Mouse (Mus musculus) urinary bladder, adult 2 months (tissue): ENCODE measurements around the gene Lims1. TPM values are rescaled to one million over a fixed set of nuclear protein-coding genes. Genes with fewer than 3 reads are reported as not detected.

Experiments
- DNase-seq: peaks from one replicate; pipeline ENCODE4 v3.0.0; 2022; ENCODE audit warnings: low spot score
- polyA plus RNA-seq: library from polyadenylated mRNA; depleted of rRNA; stranded (reverse); fragments of >200 nt; gene quantifications from 2 replicates; pipeline ENCODE4 v1.2.3, GENCODE M21; 2012

Gene Lims1
- polyA plus RNA-seq, 1 experiment: 52.0 TPM

DNA sequence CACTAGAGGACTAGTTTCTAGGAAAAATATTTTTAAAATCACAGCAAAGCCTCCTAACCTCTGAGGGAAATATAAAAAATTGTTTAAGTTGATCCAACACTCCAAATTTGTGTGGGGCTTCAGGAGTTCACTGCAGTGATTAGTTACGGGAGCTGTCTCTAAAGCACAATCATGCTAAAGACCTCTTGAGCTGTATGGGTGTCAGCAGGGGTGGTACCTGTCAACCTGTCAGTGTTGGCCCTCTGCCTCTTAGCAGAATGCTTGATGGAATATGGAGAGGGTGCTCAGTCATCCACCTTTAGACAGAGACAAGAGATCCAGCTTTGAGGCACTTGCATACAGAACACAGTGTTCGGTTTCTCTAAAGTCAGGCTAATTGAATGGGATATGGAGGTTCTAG is 60.5 kb downstream of the Lims1 start:
- DNase-seq: no peak

DNA sequence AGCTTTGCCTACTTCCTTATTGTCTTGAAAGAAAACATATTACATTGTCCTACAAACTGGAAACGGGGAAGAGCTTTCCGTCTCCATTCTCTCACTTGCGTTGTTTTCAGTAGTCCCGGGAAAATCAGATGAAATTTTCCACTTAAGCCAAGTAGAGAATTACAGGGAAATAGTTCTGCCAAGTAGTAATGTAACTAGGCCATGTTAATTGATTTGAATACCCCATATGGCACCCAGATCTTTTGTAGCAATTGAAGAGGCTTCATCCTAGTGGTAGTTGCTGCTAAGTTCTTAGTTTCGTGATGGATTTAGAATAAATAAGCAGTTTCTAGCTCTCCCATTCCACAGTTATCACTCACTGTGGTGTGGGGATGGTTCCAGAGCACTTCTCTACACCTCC is 62.4 kb downstream of the Lims1 start:
- DNase-seq: no peak

DNA sequence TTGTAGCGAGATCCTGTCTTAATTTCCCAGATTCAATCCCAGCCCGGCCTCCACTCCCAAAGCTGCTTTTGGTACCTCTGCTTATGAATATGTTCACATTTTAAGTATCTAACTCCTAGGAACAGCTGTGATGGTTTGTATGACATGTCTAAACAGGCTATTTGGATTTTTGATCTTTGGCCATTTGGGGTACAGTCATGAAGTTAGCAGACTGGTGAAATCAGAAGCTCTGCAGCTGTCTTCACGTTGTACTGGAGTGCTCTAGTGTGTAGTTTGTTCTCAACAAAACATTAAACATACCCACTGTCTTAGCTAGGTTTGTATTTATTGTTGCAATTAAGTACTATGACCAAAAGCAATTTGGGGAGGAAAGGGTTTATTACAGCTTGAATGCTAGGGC is 63.7 kb downstream of the Lims1 start:
- DNase-seq: no peak

DNA sequence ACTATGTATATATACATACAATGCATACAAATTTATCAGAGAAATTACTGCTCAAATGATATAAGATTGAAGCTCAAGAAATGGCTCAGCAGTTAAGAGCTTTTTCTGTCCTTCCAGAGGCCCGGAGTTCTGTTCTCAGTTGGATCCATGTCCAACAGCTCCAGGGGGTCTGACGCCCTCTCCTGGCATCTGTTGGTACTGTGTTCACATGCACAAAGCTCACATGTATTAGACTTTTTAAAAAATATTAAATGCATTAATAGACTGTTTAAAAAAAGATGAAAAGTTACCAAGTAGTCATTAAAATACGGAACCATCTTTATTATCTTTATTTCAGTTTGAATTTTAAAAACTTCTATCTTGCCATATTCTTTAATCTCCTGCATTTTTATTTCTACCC is 65.4 kb downstream of the Lims1 start:
- DNase-seq: no peak

DNA sequence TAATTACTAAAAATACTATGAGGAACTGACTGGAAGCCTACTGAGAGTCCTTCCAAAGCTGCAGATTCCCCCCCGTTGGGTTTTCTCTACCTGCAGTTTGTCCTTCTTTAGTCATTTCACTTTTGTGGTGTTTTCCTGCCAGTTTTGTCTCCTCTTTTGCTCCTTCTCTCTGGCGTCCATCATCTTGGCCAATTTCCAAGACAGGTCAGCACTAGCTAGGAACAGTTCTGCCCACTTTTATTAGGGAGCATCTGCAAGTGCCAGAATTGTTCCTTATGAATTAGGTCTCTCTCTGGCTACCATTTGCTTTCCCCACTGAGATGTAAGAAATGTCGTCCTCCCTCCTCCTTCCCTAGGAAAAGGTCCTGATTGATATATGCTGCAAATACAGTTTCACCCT is 65.9 kb downstream of the Lims1 start:
- DNase-seq: no peak

DNA sequence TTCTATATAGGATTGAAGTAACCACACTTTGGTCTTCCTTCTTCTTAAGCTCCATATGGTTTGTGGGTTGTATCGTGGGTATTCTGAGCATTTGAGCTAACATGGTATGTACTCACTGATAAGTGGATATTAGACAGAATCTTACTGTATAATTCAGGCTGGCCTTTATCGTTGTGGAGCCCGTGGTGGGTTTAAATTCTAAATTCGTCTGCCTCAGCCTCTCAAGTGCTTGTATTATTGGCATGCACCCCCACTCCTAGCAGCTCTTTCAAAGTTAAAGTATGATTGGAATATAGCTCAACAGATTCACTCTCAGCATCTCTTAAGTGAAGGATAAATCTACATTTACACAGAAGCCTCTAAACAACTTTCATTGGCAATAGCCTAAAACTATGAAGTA is 69.2 kb downstream of the Lims1 start:
- no peak for DNase-seq

DNA sequence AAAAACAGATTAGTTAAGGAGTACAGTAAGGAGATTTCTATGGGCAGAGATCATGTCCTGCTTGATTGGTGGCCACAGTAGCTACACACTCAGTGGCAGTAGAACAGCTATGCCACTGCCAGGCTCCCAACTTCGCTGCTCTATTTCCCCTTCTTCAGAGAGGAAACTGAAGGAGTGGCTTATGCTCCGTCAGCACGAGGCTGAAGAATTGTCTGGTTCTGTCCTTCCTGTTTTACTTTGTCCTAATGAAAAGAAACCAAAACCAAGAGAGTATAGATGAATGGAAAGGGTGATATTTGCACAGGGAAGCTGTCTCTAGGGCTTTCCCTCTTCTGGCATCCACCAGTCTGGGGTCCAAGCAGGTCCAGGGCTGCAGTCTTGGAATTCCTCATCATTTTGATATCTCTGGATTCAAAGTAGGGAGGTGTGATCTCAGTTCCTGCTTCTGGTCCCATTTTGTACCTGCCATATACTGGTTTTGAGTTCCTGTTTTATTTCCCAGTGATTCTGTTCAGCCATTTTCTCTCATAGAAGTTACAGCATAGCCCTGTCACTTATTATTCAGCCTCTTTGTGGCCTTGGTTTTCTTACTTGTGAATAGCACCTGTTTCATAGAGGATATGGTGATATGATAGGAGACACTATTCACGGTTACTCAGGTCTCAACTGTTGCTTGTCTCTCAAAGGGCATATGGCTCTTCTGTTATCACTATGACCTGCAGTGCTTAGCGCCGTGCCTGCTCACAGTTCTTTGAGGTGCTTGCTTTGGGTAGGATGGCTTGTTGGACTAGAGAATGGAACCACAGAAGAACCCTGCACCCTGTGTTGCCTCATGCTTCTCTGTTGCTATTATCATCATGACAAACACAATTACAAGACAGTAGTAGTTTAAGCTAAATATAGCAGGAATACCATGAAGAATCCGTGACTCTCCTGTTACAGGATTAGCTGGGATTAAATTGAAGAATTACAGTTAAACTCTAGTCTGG is 70.1 kb downstream of the Lims1 start:
- DNase-seq: no peak

DNA sequence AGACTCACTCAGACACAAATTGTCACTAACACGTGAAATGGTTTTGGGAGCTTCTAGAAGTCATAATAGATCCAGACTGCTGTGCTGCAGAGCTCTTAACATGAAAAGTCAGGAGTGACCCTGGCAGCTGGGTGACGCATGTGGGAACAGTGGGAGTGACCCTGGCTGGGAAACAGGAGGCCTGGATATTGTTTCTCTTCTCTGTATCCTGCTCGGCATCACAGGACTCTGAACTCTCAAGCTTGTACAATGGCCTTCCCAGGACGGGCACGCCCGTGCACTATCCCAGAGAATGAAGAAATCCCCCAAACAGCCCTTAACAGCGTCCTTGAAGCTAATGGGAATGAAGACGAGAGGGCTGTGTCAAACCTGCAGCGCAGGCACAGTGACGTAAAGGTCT is 70.9 kb downstream of the Lims1 start:
- DNase-seq: no peak

DNA sequence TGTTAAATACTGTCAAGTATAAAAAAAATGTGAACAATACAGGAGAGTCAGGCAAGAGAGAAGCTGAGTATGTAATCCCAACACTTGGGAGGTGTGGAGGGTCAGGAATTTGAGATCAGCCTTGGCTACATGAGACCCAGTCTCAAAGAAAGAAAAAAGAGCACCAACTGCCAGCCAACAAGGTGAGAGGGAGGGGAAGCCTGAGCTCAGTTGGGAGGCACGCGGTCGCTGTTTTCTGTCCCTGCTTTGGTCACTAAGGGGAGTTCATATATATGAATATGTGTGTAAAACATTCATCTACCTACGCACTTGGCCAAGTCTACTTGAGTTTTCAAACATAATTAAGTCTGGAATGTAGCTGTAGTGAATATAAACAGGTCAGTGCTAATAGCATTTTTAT is 72.0 kb downstream of the Lims1 start:
- DNase-seq: no peak

DNA sequence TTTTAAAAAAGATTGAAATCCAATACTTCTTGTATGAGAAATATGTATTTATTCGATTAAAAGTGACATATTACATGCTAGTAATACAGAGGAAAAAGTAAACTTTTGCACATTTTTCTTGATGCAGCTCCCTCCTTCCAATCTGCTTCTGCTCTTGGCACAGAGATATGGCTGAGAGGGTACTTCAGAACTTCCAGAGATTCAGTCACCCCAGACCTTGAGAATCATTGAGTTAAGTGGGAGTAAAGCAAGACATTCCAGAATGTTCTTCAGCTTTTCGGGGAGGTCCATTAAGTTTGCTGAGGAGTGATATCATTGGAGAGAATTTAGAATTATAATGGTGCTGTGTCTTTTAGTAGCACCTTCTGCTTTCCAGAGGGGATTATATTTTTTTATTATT is 72.5 kb downstream of the Lims1 start:
- DNase-seq: no peak

DNA sequence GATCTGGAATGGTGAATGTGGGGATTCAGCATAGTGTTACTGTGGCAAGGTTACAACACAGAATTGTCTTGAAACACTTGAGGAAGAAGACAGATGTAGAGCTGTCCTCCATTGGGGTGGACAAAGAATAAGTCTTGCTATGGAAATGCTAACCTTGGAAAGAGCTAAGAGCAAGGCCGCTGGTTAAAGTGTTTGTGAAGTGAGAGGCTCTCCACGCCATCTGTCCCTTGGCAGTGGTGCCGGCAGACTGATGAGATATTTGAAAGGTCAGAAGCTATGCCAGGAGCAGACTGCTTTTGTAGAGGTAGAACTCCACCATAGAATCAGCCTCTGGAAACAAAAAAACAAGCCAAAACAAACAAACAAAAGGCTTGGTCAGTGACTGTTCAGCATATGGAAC is 73.3 kb downstream of the Lims1 start:
- no peak for DNase-seq

DNA sequence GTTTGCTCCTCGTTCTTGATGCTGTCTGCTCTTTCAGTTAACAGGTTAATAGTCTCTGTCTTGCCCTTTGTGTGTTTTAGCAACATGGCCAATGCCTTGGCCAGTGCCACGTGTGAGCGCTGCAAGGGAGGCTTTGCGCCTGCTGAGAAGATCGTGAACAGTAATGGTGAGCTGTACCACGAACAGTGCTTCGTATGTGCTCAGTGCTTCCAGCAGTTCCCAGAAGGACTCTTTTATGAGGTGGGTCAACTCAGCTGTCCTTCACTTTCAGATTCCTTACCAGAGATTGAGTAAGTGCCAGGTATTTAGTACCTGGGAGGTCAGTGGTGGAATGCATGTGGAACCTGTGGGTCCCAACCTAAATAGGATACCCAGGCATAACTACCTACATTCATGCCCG is 75.7 kb downstream of the Lims1 start:
- no peak for DNase-seq

DNA sequence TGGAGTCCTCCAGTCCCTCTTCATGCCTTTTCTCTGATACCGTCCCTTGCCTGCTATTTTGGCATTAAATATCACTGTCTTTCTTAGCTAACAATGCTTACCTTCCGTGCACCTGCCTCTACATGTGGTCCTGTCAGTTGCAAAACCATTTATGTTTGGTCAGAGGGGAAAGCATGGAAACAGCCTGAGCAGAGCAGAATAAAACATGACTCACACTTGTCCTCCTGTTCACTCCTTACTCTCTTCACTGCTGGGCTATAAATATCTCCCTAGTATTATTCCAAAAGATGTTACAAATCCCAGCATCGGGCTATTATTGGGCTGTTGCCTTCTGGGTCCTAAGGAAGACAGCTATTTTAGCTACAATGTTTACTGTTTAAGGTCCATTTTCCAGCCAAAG is 78.6 kb downstream of the Lims1 start:
- no peak for DNase-seq

DNA sequence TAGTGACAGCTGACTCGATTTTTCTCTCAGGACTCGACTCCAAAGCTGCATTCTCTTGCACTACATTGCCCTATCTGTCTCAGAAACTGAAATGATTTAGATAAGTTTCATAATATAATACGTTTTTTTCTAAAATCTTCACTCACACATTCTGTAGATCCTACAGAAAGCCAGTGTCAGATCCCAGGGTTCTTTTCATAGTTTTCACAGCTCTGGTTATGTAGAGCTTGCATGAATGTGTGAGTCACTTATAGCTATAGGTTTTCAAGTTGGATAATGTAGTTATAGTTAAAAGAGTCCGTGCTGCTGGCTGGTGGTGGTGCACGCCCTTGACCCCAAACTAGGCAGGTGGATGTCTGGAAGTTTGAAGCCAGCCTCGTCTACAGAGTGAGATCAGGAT is 81.4 kb downstream of the Lims1 start:
- no peak for DNase-seq

DNA sequence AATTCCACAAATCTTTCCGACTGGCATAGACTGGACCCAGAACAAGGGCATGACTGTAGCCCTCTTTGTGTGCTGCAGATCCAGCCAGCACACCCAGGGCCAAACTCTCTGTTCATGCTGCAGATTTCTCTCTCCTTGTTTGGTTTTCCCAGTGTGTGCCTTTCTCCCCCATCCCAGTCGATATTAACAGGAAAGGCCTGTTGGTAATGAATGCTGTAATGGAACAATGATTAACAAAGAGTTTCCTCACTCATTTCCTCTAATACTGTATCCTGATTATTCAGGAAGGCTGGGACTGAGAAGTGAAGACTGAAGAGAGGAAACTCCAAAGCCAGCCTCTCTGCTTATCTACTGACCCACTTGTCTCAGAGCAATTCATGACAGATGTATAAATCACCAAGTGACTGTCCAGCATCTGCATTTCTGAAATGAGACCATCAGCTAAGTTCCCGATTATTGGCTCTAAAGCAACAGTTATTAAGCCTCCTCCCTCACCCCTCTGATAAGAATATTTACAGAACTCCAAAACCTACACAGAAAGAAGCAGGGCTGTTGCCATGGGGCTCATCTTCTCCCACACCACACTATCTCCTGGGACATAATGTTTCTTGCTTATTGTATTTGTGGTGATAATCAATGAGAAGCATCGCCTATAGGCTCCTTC is 82.2 kb downstream of the Lims1 start:
- DNase-seq: no peak

DNA sequence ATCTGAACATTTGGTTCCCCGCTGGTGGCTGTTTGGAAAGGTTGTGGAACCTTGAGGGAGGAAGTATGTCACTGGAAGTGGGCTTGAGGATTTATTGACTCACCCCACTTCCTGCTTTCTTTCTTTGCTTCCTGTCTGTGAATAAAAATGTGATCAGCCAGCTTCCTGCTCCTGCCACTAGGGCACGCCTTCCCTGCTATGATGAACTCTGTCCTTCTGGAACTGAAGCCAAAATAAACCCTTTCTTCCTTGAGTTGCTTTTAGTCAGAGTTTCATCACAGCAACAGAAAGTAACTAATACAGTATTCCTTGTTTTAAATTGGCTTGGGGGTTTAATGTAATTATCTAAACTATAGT is 82.7 kb downstream of the Lims1 start:
- no peak for DNase-seq

DNA sequence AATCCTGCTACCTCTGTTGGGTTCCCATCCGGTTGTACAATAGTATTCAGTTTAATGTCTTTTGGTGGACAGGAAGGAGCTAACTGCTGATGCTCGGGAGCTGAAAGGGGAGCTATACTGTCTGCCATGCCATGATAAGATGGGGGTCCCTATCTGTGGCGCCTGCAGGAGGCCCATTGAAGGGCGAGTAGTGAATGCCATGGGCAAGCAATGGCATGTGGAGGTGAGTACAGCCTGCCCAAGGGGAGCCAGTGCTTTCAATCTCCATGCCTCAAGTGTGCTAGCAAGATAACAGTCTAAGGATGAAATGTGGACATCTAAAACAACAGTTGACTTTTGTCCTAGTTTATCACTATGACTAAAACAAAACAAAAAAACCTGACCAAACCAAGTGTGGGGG is 89.1 kb downstream of the Lims1 start:
- DNase-seq: no peak

DNA sequence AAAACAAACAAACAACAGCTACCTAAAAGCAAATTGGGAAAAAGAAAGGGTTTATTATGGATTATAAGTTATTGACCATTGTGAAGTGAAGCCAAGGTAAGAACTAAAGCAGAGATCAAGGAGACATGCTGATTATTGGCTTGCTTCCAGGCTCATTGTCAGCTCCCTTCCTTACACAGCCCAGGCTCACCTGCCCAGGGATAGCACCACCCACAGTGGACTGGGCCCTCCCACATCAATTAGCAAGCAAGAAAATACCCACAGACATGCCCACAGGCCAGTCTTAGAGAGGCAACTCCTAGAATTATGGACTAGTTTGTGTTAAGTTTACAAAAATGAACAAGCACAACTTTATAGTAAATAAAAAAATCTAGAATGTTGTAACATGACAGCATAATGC is 89.6 kb downstream of the Lims1 start:
- no peak for DNase-seq

DNA sequence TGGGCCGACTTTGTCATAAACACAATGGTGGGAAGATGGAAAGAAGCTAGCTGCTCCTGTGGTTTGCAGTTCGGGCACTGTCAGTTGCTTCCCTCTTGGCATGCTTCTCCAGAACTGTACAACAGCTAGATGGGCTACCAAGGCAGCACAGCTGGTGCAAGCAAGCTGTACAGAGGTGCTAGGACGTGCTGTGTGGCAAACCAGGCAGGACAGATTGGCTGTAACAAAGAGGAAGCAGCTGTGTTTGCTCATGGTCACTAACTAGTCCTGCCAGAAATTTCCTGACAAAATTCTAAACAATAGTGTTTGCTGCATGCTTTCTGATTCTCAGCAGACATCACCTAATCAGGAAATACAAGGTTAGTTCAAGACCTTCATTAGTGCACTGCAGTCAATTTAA is 93.4 kb downstream of the Lims1 start:
- DNase-seq: no peak

DNA sequence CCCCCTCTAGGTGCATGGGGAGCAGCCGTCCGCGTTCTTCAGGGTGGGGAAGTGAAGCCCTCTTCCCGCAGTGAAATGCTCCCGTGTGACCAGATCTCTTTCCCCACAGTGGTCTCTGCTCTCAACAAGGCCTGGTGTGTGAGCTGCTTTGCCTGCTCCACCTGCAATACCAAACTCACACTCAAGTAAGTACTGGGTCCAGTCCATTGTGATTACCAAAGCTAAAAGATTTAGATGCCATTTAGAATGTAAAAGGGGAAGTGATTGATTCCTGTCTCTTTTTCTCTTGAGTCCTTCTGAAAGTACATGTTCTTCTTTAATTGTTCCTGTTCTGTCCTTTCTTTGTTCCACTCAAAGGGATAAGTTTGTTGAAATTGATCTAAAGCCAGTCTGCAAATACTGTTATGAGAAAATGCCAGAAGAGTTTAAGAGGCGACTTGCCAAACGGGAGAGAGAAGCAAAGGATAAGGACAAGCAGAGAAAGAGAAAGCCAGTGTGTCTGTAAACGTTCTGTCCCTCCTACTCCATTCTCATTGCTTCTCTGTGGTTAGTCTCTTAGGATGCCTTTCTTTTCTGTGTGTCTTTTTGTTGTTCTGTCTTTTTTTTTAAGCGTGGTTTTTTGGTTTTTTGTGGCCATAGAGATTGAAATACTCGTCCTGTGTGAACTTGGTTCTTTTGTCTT is 95.2 kb downstream of the Lims1 start:
- no peak for DNase-seq

DNA sequence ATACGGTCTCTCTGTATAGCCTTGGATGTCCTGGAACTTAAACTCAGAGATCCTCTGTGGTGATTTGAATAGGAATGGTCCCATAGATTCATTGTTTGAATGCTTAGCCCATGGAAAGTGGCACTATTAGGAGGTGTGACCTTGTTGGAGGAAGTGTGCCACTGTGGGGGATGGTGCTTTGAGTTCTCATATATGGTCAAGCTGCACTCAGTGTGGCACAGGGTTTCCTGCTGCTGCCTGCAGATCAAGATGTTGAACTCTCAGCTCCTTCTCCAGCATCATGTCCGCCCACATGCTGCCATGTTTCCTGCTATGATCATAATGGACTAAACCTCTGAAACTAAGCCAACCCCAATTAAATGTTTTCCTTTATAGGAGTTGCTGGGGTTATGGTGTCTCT is 104.7 kb downstream of the Lims1 start:
- no peak for DNase-seq

DNA sequence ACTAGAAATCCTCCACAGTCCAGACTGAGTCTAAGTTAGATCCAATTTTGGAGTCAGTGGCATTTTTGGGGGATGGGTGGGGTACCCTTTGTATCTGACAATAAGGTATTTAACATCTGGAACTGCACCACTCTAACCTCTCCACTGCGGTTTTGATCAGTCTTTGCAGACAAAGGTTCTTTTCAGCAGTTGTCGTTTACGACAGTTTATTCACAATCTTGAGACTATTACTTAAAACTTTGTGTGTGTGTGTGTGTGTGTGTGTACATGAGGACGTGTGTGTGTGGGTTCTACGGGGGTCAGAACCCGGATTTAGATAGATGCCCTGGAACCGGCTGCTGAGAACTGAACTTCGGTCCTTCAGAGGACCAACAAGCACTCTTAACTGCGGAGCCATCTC is 122.6 kb downstream of the Lims1 start:
- no peak for DNase-seq
